Mouse (Mus musculus) ovary, postnatal 10 days (tissue): ENCODE results near the gene Snai3.

Source experiments
- DNase-seq: peaks from one replicate; pipeline ENCODE4 v3.0.0; 2022; ENCODE audit warnings: low spot score

Gene Snai3

GRCm38 (mm10) chr8:122459218-122459900 lies 1.2 kb downstream of the Snai3 start:
- no peak for DNase-seq

GRCm38 (mm10) chr8:122457171-122457570 lies 3.4 kb downstream of the Snai3 start:
- no peak for DNase-seq

GRCm38 (mm10) chr8:122454409-122454808 lies 6.1 kb downstream of the Snai3 start:
- DNase-seq, result no peak

DNA sequence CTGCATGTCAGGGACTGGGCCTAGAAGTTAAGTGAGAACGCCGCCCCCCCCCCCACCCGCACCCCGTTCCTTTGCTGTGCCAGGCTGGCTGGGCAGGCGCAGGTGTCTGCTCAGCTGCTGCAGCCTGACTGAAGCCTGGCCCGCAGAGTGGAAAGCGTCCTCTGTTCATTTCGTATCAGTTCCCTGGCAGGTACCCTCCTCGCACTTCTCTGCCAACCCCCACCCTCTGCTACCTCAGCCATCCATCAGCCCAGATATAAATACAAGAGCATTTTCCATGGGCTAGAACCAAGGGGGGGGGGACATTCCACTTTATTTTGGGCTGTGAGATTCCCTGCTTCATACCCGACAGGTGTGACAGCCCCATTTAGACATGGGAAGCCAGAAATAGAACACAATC lies 8.4 kb downstream of the Snai3 start:
- no peak for DNase-seq

- DNase-seq, result no peak
These were observed 9.3 kb downstream of the Snai3 start for GRCm38 (mm10) chr8:122451161-122451703.

DNA sequence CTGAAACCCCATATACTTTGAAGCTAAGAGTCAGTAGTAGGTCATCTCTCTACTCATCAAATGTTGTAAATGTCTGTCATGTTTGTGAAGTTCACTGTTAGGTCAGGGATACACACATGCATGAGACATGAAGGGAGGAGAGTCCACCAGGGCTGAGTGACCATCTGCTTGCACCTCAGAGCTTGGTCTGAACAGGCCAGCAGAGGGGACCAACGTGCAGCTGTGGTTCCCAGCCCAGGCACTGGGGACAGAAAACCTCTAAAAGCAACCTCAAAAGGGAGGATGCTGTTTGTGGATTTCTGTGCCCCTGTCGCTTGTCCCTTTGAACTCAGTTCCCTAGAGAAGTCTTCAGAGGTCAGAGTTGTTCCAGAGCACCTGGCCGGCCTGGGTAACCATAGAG lies 15.3 kb downstream of the Snai3 start:
- no peak for DNase-seq

- peak; percentile 55 for DNase-seq
These were observed 16.3 kb downstream of the Snai3 start for GRCm38 (mm10) chr8:122444058-122444748.

- DNase-seq, result peak; percentile 94
These were observed 17.1 kb downstream of the Snai3 start, which contains the start of gene Mvd for GRCm38 (mm10) chr8:122443262-122444006. TSS of gene Mvd (minus strand) at chr8:122443422.

GRCm38 (mm10) chr8:122442781-122443180 lies 17.8 kb downstream of the Snai3 start:
- no peak for DNase-seq

DNA sequence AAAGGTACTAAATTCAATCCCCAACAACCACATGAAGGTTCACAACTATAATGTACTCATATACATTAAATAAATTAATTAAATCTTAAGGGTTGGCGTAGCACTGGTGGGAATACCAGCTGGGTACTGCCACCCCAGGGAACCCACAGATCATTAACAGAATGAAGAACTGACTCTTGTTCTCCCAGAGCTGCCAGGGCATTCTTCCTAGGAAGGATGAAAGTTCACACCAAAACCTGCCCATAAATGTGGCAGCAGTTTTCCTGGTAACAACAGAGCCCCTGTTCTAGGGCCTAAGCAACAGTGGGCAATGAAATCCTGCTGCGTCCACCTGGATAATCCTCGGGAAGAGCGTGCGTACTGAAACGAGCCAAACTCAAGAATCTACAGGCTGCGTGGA lies 18.2 kb downstream of the Snai3 start:
- no peak for DNase-seq

DNA sequence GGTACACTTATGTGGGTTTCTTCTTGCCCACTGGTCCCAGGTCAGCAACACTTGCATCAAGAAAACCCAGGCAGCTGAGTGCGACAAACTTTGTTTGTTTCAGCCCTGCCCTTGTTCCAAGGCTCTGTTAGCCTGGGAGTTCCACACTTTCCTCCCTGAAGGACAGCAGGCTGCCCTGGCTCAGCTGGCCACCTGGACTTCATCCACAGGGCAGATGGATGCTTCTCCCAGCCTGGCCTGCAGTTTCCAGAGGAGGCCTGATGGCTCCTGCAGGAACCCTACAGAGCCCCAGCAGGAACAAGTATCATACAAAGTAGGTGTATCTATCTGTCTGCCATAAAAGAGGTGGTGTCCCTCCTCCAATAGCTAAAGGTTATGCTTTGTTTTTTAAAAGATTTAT lies 19.2 kb downstream of the Snai3 start:
- DNase-seq, result no peak

GRCm38 (mm10) chr8:122439336-122439735 lies 21.2 kb downstream of the Snai3 start:
- DNase-seq, result no peak

- DNase-seq, result no peak
These were observed 22.7 kb downstream of the Snai3 start for GRCm38 (mm10) chr8:122437708-122438331.

- no peak for DNase-seq
These were observed 23.9 kb downstream of the Snai3 start for GRCm38 (mm10) chr8:122436586-122437125.

DNA sequence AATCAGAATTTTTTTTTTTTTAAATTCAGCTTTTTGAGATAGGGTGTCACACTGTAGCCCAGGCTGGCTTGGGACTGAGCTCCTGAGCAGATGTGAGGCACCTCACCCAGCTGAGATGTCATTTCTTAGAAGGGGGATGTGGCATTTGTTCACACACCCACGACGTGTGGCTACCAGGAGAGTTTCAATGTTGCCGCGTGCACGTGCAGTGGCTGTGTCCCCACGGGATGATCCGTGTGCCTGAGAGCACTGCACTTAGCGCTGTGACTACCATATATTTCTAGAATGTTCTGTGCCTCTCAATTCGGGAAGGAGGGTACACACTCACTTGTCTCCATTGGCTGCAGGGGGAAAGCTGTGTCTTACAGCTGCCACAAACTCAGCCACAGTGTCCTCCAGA lies 24.4 kb downstream of the Snai3 start:
- no peak for DNase-seq

DNA sequence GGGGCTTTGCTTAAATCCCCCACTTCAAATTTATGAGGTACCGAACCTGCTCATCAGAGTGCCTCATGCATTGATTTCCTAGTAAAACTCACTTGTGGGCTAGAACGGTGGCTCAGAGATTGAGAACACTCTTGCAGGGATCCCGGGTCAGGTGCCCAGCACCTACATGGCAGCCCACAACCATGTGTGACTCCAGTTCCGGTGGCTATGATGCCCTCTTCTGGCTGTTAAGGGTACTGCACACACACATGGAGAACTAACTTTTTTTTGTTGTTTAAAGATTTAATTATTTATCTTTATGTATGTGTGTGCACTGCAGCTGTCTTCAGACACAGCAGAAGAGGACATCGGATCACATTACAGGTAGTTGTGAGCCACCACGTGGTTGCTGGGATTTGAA lies 25.2 kb downstream of the Snai3 start:
- no peak for DNase-seq

DNA sequence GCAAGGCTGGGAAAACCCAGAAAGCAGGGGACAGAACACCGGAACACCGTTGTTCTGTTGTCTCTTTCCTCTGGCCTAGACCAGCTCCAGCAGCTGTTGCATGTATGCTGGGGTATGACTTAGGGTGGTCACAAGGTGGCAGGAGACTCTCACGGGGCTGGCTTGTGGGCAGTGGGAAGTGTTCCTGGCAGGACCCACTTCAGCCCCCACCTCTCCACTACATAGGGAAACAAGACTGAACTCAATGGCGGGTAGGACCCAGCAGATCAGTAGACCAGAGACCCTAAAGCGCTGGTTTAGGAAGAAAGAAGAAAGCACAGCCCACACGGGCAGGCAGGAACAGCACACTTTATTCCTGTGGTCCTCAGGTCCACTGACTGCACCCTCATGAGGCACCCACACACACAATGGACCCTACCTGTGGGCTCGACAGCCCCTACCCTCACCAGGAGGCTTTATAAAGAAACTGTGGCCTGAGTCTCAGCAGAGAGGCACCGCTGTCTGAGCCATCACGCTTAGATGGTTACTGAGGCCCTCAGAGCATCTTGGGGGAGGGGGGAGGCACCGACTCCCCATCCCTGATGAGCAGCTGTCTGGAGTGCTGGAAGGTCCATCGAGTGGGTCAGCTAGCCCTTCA lies 27.1 kb downstream of the Snai3 start:
- DNase-seq, result no peak

DNA sequence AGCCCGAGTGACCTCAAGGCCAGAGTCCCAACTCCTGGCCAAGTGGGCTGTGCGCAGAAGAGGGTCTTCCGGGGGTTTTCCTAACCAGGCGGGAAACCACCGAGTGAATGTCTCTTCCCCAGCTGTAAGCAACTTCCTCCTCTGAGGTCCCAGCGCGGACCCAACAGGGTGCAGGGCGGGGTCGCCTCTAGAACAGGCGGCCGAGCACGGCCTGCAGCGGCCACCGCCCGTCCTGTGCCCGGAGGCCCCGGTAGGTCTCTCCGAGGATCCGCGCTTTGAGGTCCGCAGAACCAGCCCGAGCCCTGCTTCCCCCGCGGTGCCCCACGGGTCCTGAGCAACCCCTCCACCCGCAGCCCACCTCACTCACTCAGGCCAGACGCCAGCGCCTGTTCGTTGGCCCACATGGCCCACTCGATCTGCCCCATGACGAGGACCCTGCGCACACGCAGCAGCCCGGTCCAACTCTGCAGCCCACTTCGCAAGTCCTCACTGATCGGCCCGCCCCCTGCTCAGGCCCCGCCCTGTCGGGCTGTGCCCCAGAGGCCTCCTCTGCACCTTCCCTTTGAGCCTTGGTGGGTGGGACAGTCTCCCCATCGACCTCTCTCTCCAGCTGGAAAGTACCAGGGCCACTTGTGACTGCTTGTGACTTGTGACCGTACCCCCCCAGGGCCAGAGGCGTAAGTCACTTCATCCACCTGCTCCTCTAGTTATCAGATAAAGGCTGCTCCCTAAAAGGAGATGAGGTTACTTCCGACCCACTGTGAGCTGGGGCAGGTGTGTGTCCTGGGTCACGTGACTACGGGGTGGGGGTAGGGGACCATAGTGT lies 27.9 kb downstream of the Snai3 start, which contains the start of gene Cyba:
Gene Cyba, minus strand, starts transcription at position 488 of the 826 bp plus-strand sequence.
- DNase-seq, result peak; percentile 46

DNA sequence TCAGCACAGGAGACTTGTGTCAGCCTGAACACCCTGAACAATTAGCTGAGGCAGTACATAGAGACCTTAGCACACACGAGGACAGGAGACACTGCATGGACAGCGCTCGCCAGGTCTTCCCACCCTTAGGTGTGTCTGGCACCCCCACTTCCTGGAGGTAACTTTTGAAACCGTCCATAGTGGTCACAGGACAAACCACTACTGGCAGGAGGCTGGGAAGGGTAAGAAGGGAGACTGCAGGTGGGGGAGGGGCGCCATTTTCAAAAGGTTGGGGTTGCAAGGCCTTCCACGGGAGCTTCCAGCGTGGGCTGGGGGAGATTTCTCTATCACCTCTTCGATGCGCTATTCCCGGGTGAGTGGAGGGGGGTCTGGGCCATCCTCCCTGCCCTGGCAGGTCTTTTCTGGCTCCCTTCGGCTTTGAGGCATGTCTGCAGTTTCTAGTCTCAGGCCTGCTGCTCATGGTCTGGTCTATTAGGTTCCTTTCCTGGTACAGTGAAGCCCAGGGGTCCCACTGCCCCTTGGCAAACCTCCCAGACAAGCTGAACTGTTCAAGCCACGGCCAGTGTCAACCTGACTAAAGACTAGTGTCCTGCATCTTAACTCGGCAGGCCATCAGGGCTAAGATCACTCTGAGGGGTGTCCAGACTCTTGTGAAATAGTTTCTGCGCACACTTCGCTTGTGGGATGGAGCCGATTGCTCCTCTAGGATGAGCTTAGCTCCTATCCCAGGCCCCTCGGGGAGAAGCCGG lies 28.7 kb downstream of the Snai3 start:
- peak; percentile 18 for DNase-seq

GRCm38 (mm10) chr8:122430646-122431045 lies 29.9 kb downstream of the Snai3 start:
- no peak for DNase-seq
